Mouse (Mus musculus): ENCODE results near the gene Vps51.

DNA sequence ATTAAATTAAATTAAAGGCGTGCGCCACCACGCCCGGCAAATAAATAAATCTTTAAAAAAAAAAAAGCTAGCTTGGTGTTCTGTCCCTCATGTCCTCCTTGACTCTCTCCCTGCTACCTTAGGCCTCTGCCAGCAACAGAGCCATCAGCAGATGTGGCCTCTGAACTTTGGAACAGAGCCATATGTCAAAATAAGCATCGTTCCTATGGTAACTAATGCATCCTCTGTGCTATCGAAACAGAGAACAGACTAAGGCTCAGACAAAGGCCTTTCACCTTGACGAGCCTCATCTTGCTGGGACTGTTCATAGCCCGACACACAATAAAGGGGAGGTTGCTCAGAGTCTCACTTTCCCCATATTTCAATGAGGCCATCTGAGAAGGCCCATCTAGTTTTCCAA lies 46.3 kb upstream of the Vps51 start:
- TF ChIP-seq CTCF (IDR thresholded peaks at IDR 0.05; ENCODE audit: low read depth, low read length) = no peak
- TF ChIP-seq POLR2AphosphoS5 (IDR thresholded peaks at IDR 0.05; ENCODE audit: insufficient replicate concordance, low read depth, low read length) = no peak
- TF ChIP-seq GATA1 (IDR thresholded peaks at IDR 0.05; ENCODE audit: borderline replicate concordance, low read length) = no peak
- TF ChIP-seq TAL1 (conservative IDR thresholded peaks at IDR 0.05; ENCODE audit: low read depth, low read length) = no peak
- no peak for TF ChIP-seq GATA2 (IDR thresholded peaks at IDR 0.05; ENCODE audit: borderline replicate concordance, low read depth, low read length)

Data from G1E (cell line).